Mouse (Mus musculus) urinary bladder, postnatal 36 days (tissue): Measurements from ENCODE around the gene Olfr740.

Source experiments
- DNase-seq, 2 experiments: peaks; one replicate each; pipeline ENCODE4 v3.0.0; 2022; ENCODE audit warnings: low spot score in 2 of 2, mixed read lengths in 1 of 2

Olfr740 gene

GRCm38 (mm10) chr14:50445245-50445644, at the start of gene Olfr740:
Gene Olfr740, plus strand, starts transcription at chr14:50445545.
- no peak for DNase-seq

GRCm38 (mm10) chr14:50407268-50407667, 38.1 kb upstream of the Olfr740 start, which contains the start of gene Olfr738:
Gene Olfr738, plus strand, starts transcription at chr14:50407568.
- no peak for DNase-seq

GRCm38 (mm10) chr14:50418326-50418725, 27.0 kb upstream of the Olfr740 start, which contains the start of gene Olfr739:
Gene Olfr739, plus strand, starts transcription at chr14:50418626.
- no peak for DNase-seq

DNA sequence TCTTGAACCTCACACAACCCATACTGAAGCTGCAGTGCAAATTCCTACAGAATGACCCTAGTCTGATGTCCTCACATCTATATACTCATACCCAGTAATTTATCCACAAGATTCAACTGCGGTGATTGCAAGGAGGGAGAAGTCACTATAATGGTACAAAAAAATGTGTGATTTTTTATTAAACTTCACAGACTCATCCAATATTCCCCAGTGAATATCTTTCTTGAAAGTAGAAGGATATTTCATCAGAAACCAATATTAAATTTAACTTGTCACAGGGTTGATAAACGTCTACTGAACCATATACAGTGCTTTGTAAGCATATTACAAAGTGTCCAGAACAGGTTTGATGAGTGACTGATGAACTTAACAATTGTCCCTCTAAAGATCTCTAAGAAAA, 27.1 kb downstream of the Olfr740 start, which contains the start of gene Olfr741:
Olfr741 (plus strand) TSS at position 301 of the 400 bp plus-strand sequence.
- DNase-seq: no peak

DNA sequence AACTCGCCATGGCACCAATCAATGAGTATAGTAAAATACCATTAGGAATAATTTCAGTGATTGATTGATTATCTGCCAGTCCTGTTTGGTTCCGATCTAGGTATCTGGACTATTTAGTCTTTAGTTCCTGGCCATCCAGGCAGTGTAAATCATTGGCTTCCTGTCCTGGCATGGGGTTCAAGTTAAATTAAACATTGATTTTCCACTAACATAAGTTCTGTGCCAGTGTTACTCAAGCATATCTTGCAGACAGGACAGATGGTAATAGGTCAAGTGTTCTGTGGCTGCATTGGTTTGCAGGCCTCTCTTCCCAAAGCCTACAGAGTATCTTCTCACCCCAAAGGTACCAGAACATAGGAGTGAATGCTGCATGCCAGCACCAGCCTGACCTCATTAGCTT, 33.1 kb downstream of the Olfr740 start:
- no peak for DNase-seq

GRCm38 (mm10) chr14:50503300-50503699, 58.0 kb downstream of the Olfr740 start, which contains the start of gene Olfr742:
Gene Olfr742, plus strand, starts transcription at chr14:50503600.
- no peak for DNase-seq
